Mouse (Mus musculus) heart, adult 18-20 months (tissue): ENCODE measurements around the gene Gm4559. TPM values are rescaled to one million over a fixed set of nuclear protein-coding genes. Genes with fewer than 3 reads are reported as not detected.
A peak's percentile ranks its signal among the peaks of the same experiment; 100 is the strongest.
"Not testable (repeated sequence)": the region's sequence is repeated elsewhere in the genome, so short reads cannot be mapped to it uniquely, and the experiment has no call there.

Experiments
- DNase-seq, 2 experiments: peaks; one replicate each; pipeline ENCODE4 v3.0.0; 2021 to 2022; ENCODE audit warnings: mixed read lengths in 1 of 2
- total RNA-seq, 2 experiments: library from RNA; stranded (reverse); gene quantifications; 2 replicates each; pipeline ENCODE4 v1.2.3; 2021

The Gm4559 gene
- total RNA-seq, 2 experiments from 2014 or later: not detected

DNA sequence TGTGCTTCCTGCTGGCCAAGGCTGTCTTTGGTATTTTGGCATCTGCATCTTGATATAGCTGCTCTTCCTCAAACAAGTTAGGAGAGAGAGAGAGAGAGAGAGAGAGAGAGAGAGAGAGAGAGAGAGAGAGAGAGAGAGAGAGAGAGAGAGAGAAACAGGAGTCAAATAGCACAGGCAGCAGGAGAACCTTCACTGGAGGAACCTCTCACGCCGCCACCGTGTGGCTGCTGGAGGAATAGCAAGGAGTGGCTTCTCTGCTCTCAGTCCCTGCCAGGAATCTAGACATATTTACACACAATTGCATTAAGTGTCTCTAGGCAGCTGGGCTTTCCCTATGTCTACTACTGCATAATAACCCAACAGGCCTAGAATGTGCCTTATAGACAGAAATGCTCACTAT is 4.0 kb upstream of the Gm4559 start:
- DNase-seq: peak; percentile 41 to 79

DNA sequence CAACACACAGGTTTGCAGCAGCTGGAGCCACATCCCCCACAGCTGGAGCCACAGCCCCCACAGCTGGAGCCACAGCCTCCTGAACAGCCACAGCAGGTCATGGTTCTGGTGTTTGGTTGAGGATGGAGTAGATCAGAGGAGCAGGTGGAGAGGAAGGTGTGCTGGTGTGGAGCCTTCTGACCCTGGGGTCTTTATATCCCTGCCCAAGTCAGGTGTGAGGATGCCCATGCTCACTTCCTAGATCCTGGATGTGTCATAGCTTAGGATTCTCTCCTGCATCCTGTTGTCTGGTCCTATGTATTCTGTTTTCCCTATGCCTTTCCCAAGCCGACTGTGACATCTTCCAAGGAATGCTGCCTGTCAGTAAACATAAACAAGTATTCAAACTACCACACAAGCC is 15.9 kb downstream of the Gm4559 start, which contains the start of gene Gm2431:
Gene Gm2431 (minus strand): TSS at position 101 of the 400 bp plus-strand sequence.
- DNase-seq: not testable (repeated sequence)

- peak; percentile 11 to 47 for DNase-seq
Observed at GRCm38 (mm10) chr7:142255517-142255916, 18.6 kb downstream of the Gm4559 start.

- peak; percentile 24 to 48 for DNase-seq
Observed at GRCm38 (mm10) chr7:142249824-142250223, 24.3 kb downstream of the Gm4559 start.

DNA sequence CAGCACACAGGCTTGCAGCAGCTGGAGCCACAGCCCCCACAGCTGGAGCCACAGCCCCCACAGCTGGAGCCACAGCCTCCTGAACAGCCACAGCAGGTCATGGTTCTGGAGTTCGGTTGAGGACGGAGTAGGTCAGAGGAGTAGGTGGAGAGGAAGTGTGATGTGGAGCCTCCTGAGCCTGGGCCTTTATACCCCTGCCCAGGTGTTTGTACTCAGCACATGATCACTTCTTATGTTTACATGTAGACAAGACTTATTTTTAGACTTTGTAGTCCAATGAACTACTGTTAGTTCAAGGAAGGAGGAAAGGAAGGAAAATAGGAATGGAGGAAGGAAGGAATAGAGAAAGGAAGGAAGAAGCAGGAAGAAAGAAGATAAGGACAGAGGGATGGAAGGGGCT is 33.2 kb downstream of the Gm4559 start, which contains the start of gene Gm40460:
Gene Gm40460 (minus strand): TSS at position 101 of the 400 bp plus-strand sequence.
- DNase-seq: no peak

DNA sequence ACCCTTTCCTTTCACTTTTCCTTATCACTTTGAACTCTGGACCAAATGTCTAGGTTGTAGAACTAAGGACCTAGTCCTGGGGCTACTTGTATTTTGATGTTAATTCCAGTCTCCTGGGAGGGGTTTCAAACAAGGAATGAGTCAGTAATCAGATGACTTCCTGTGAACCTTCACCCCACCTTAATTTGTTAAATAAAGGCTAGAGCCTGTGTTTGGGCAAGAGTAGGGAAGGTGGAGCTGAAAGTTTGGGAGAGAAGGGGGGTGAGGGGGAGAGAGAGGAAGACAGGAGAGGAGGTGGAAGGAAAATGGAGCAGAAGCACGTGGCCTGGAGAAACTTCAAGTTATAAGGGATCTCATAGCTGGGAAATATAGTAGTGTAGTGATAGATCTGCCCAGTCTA is 42.6 kb downstream of the Gm4559 start:
- DNase-seq: no peak

DNA sequence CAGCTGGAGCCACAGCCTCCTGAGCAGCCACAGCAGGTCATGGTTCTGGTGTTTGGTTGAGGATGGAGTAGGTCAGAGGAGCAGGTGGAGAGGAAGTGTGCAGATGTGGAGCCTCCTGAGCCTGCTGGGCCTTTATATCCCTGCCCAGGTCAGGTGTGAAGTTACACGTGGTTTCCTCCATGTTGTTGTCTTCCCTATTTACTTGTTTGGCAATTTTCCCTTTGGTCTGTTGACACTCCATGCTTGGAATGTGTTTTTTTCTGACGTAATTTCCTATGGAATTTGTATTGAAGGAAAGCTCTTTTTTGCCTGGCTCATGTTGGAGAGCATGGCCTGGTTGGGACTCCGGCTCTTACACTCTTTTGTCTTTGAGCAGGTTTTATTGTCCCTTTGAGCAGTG is 44.3 kb downstream of the Gm4559 start, which contains the start of gene Krtap5-5:
Gene Krtap5-5 (minus strand): TSS at position 101 of the 400 bp plus-strand sequence.
- DNase-seq: peak in 1 of 2 experiments; percentile 4

- DNase-seq: no peak
Observed at GRCm38 (mm10) chr7:142224518-142224917, 49.6 kb downstream of the Gm4559 start.

Other genes starting within 250 kb of the Gm4559 start
- gene Mob2, start 213.3 kb downstream of the Gm4559 start, total RNA-seq: 10 to 100 TPM; 45.7 to 51.1 TPM
- 10 to 100 TPM; 30.7 to 36.6 TPM for gene Dusp8, start 178.5 kb downstream of the Gm4559 start, total RNA-seq
- not detected for gene Gm45618, start 153.6 kb downstream of the Gm4559 start, total RNA-seq
- not detected for gene Gm39115, start 138.3 kb downstream of the Gm4559 start, total RNA-seq
- gene Gm45337, start 129.8 kb downstream of the Gm4559 start, total RNA-seq: not detected
- not detected for gene Gm29735, start 117.2 kb downstream of the Gm4559 start, total RNA-seq
- gene Gm4553, start 108.6 kb downstream of the Gm4559 start, total RNA-seq: not detected
- gene Krtap5-2, start 98.4 kb downstream of the Gm4559 start, total RNA-seq: not detected
- not detected for gene Gm10153, start 84.0 kb downstream of the Gm4559 start, total RNA-seq
- gene Krtap5-3, start 73.0 kb downstream of the Gm4559 start, total RNA-seq: not detected
- gene Gm7579, start 62.5 kb downstream of the Gm4559 start, total RNA-seq: not detected
- gene Krtap5-5, start 44.4 kb downstream of the Gm4559 start, total RNA-seq: not detected
- not detected for gene Gm40460, start 33.3 kb downstream of the Gm4559 start, total RNA-seq
- not detected for gene Gm2431, start 16.0 kb downstream of the Gm4559 start, total RNA-seq
- gene Krtap5-1, start 22.8 kb upstream of the Gm4559 start, total RNA-seq: not detected
- not detected for gene Krtap5-4, start 29.2 kb upstream of the Gm4559 start, total RNA-seq
- gene Ifitm10, start 99.4 kb upstream of the Gm4559 start, total RNA-seq: 1 to 10 TPM; 2.0 to 2.2 TPM
- gene Gm49369, start 108.3 kb upstream of the Gm4559 start, total RNA-seq: 1 to 10 TPM; 2.1 to 2.2 TPM
- gene Ctsd, start 113.7 kb upstream of the Gm4559 start, total RNA-seq: 1,000 to 10,000 TPM in 1 of 2 experiments, 100 to 1,000 TPM in 1; 997 to 1,066 TPM
- gene Syt8, start 160.5 kb upstream of the Gm4559 start, total RNA-seq: not detected
- gene Tnni2, start 167.4 kb upstream of the Gm4559 start, total RNA-seq: 1 to 10 TPM; 1.8 to 2.6 TPM
- 10 to 100 TPM; 24.7 to 33.1 TPM for gene Lsp1, start 186.4 kb upstream of the Gm4559 start, total RNA-seq
- gene Tnnt3, start 224.5 kb upstream of the Gm4559 start, total RNA-seq: under 1 TPM in 1 of 2 experiments, not detected in 1; 0.67 TPM